ENCODE assay signal across 9 mouse cellular contexts in genomic region chr12:86895703-86896409, GRCm38 (mm10). TPM values are rescaled to one million over a fixed set of nuclear protein-coding genes. Genes with fewer than 3 reads are reported as not detected.
DNase-seq lines count a peak whose midpoint lies in the region; ATAC-seq and TF ChIP-seq lines count a peak whose summit lies in the region.
"Had no signal": no experiment of that assay in that cellular context is flagged by ENCODE, and none has a peak within 500 bp of the region (broad histone marks: within the 10 kb centered on the region; RNA-seq: fewer than 3 reads in every experiment).

No protein-coding gene starts in this region.

- no peak for TF ChIP-seq CTCF in MEL (IDR thresholded peaks at IDR 0.05 in 2 of 3, conservative IDR thresholded peaks at IDR 0.05 in 1 of 3; ENCODE audit: control insufficient read depth in 1 of 3, insufficient read depth in 1 of 3, low read depth in 2 of 3, low read length in 3 of 3, poor library complexity in 1 of 3, severe bottlenecking in 1 of 3)
- no peak for TF ChIP-seq CTCF in heart, postnatal 0 days (IDR thresholded peaks at IDR 0.05; ENCODE audit: low read depth)

- TF ChIP-seq EP300 in MEL (IDR thresholded peaks at IDR 0.05; ENCODE audit: low read depth in 1 of 2, low read length in 2 of 2): no peak
- no peak for TF ChIP-seq EP300 in heart, postnatal 0 days (IDR thresholded peaks at IDR 0.05; ENCODE audit: low read depth)

- TF ChIP-seq POLR2A in MEL (IDR thresholded peaks at IDR 0.05; ENCODE audit: control insufficient read depth in 1 of 2, insufficient read depth in 1 of 2, low read depth in 1 of 2, low read length in 2 of 2, poor library complexity in 1 of 2): no peak

- H3K4me3 ChIP-seq in heart, embryonic 13.5 days: 0 out of 2 replicates have a peak overlapping the region, but pooled peaks have one; percentile 47
- peak overlapping the region; percentile 63 to 71; a peak in 3 of 4 replicates for H3K4me3 ChIP-seq in MEL (ENCODE audit: control insufficient read depth in 1 of 2, insufficient read depth in 1 of 2, low read depth in 2 of 2, low read length in 2 of 2)
- H3K4me3 ChIP-seq in heart, postnatal 0 days (ENCODE audit: low read depth, low read length): no peak overlapping the region; the same call in 1 of the 2 replicates
- peak overlapping the region; percentile 39 for H3K4me3 ChIP-seq in macrophage (ENCODE audit: inconsistent target)

- WGBS in heart, embryonic 13.5 days: 37% methylated on average over 4 of the region's 4 CpGs
- 45% methylated on average over 4 of the region's 4 CpGs for WGBS in heart, postnatal 0 days
- WGBS in macrophage (ENCODE audit: missing documents): 73% methylated on average over 4 of the region's 4 CpGs

- no peak for ATAC-seq in heart, embryonic 13.5 days (ENCODE audit: extremely low read depth, insufficient number of reproducible peaks, low FRiP score, low TSS enrichment)
- ATAC-seq in heart, postnatal 0 days (ENCODE audit: insufficient read depth, low read depth): no peak

- peaks cover 93% of the 10 kb centered on the region for H3K4me1 ChIP-seq in heart, embryonic 13.5 days
- H3K4me1 ChIP-seq in MEL (ENCODE audit: control insufficient read depth in 1 of 2, insufficient read depth in 2 of 2, low read length in 2 of 2): peaks cover 13 to 47% of the 10 kb centered on the region in 2 experiments
- peaks cover 77% of the 10 kb centered on the region for H3K4me1 ChIP-seq in heart, postnatal 0 days (ENCODE audit: control insufficient read depth, insufficient read depth)

- DNase-seq in heart, postnatal 4 days: no peak
- peak; percentile 31 for DNase-seq in MEL (ENCODE audit: low read depth, low spot score)
- DNase-seq in heart, postnatal 0 days (ENCODE audit: low spot score): no peak
- DNase-seq in left cerebral cortex, adult 9 months (ENCODE audit: low spot score in 2 of 2): no peak
- DNase-seq in MN1 (ENCODE audit: low spot score): no peak
- no peak for DNase-seq in thymus, postnatal 0 days (ENCODE audit: low spot score)

- peaks cover 5% of the 10 kb centered on the region for H3K79me2 ChIP-seq in MEL (ENCODE audit: control insufficient read depth, insufficient read depth, low read length, poor library complexity)
- H3K79me2 ChIP-seq in macrophage (ENCODE audit: inconsistent target): peaks cover 51% of the 10 kb centered on the region

- TF ChIP-seq RAD21 in MEL (IDR thresholded peaks at IDR 0.05; ENCODE audit: low read depth, low read length): no peak

- H3K4me2 ChIP-seq in heart, embryonic 13.5 days: peak overlapping the region; percentile 78
- H3K4me2 ChIP-seq in heart, postnatal 0 days (ENCODE audit: low read depth, low read length): peak overlapping the region; percentile 68

- H3K27ac ChIP-seq in heart, embryonic 13.5 days (replicated peaks): peak overlapping the region; percentile 98
- peak overlapping the region; percentile 100 for H3K27ac ChIP-seq in MEL (ENCODE audit: control insufficient read depth, low read depth, low read length)
- H3K27ac ChIP-seq in heart, postnatal 0 days (ENCODE audit: low read depth): peak overlapping the region; percentile 96
- peak overlapping the region; percentile 97 for H3K27ac ChIP-seq in macrophage

- no peaks in the 10 kb centered on the region for H3K9me3 ChIP-seq in heart, embryonic 13.5 days
- no peaks in the 10 kb centered on the region for H3K9me3 ChIP-seq in MEL (replicated peaks; ENCODE audit: insufficient read depth, low read length)
- no peaks in the 10 kb centered on the region for H3K9me3 ChIP-seq in heart, postnatal 0 days (replicated peaks; ENCODE audit: control insufficient read depth, low read length)

- peak overlapping the region; percentile 77 for H3K9ac ChIP-seq in heart, embryonic 13.5 days
- H3K9ac ChIP-seq in MEL (ENCODE audit: control insufficient read depth, low read depth, low read length, poor library complexity, severe bottlenecking): peak overlapping the region; percentile 79
- peak overlapping the region; percentile 15; the same call in 1 of the 2 replicates for H3K9ac ChIP-seq in heart, postnatal 0 days (replicated peaks; ENCODE audit: low read depth, low read length)

- H3K27me3 ChIP-seq in heart, embryonic 13.5 days (replicated peaks): no peaks in the 10 kb centered on the region
- H3K27me3 ChIP-seq in MEL (ENCODE audit: control insufficient read depth in 1 of 2, insufficient read depth in 2 of 2, low read length in 2 of 2): no peaks in the 10 kb centered on the region
- no peaks in the 10 kb centered on the region for H3K27me3 ChIP-seq in heart, postnatal 0 days (ENCODE audit: control insufficient read depth, insufficient read depth, low read length)
- H3K27me3 ChIP-seq: Patski had no signal

- H3K36me3 ChIP-seq in heart, embryonic 13.5 days: no peaks in the 10 kb centered on the region
- peaks cover 0 to 43% of the 10 kb centered on the region in 2 experiments; a peak in 2 of 4 replicates for H3K36me3 ChIP-seq in MEL (ENCODE audit: control insufficient read depth in 1 of 2, insufficient read depth in 2 of 2, low read length in 2 of 2)
- no peaks in the 10 kb centered on the region for H3K36me3 ChIP-seq in heart, postnatal 0 days (replicated peaks; ENCODE audit: control insufficient read depth, insufficient read depth, low read length)
- no peaks in the 10 kb centered on the region for H3K36me3 ChIP-seq in macrophage (ENCODE audit: inconsistent target)

TF ChIP-seq in MEL, 35 proteins besides CTCF, POLR2A, EP300 and RAD21:
- TF ChIP-seq MYB (IDR thresholded peaks at IDR 0.05; ENCODE audit: low read depth, low read length): no peak
- no peak for TF ChIP-seq CHD2 (IDR thresholded peaks at IDR 0.05; ENCODE audit: low read length)
- TF ChIP-seq POLR2AphosphoS5 (IDR thresholded peaks at IDR 0.05; ENCODE audit: borderline replicate concordance, low read depth, low read length): no peak
- no peak for TF ChIP-seq BHLHE40 (IDR thresholded peaks at IDR 0.05; ENCODE audit: borderline replicate concordance, low read depth, low read length)
- no peak for TF ChIP-seq MEF2A (IDR thresholded peaks at IDR 0.05; ENCODE audit: extremely low read depth, insufficient replicate concordance, low read depth, low read length, poor library complexity, severe bottlenecking)
- no peak for TF ChIP-seq ZNF384 (IDR thresholded peaks at IDR 0.05; ENCODE audit: low read depth, low read length)
- TF ChIP-seq GATA1 (IDR thresholded peaks at IDR 0.05; ENCODE audit: low read depth, low read length): no peak
- TF ChIP-seq NRF1 (IDR thresholded peaks at IDR 0.05; ENCODE audit: insufficient read depth, low read depth, low read length, poor library complexity, severe bottlenecking): no peak
- no peak for TF ChIP-seq MYC (IDR thresholded peaks at IDR 0.05; ENCODE audit: low read depth, low read length)
- no peak for TF ChIP-seq TAL1 (IDR thresholded peaks at IDR 0.05; ENCODE audit: low read length)
- TF ChIP-seq E2F4 (IDR thresholded peaks at IDR 0.05; ENCODE audit: borderline replicate concordance, low read depth, low read length): no peak

RNA-seq across cellular contexts. Expression of gene Irf2bpl, which starts 11.3 kb away (rescaled TPM):
- polyA plus RNA-seq in heart, embryonic 13.5 days (2015; fragmentation: Nextera tagmentation; extraction: Ambion mirVana): 32.7 and 34.1 TPM in 2 replicates
- 10 to 100 TPM; 85.8 to 86.2 TPM for total RNA-seq in heart, postnatal 4 days (2021)
- 6.9 and 8.2 TPM in 2 replicates for total RNA-seq in MEL (2012; rRNA removed)
- polyA plus RNA-seq in MEL (2012; ENCODE audit: insufficient read depth in 1 of 2, insufficient read length in 2 of 2, low read depth in 1 of 2, low replicate concordance in 2 of 2, missing spikeins in 1 of 2): 1 to 10 TPM in 1 of 2 experiments, not detected in 1; 8.0 TPM
- total RNA-seq in heart, postnatal 0 days (2014; rRNA removed; ENCODE audit: low replicate concordance): 74.0 and 88.5 TPM in 2 replicates
- 26.4 and 30.0 TPM in 2 replicates for polyA plus RNA-seq in heart, postnatal 0 days (2015; fragmentation: Nextera tagmentation; extraction: Ambion mirVana)
- total RNA-seq in macrophage (2018; cell fraction: chromatin; rRNA removed): 10 to 100 TPM in 5 of 26 experiments, 1 to 10 TPM in 20, under 1 TPM in 1; 0.94 to 14.8 (median 5.9) TPM
- 10 to 100 TPM in 24 of 26 experiments, 1 to 10 TPM in 2; 7.3 to 28.3 (median 21.4) TPM for total RNA-seq in macrophage (2018; cell fraction: cytosol; rRNA removed)
- total RNA-seq in macrophage (2018; cell fraction: nucleus; rRNA removed): 10 to 100 TPM in 24 of 26 experiments, 1 to 10 TPM in 2; 7.2 to 45.6 (median 16.6) TPM
- polyA plus RNA-seq in macrophage (2018): 9.1 to 32.1 TPM (median 10.4 TPM) in 3 replicates
- 13.1 and 15.5 TPM in 2 replicates for polyA plus RNA-seq in thymus, postnatal 0 days (2015; fragmentation: Nextera tagmentation; extraction: Ambion mirVana)

RNA-seq across cellular contexts. Expression of gene Cipc, which starts 51.0 kb away (rescaled TPM):
- polyA plus RNA-seq in heart, embryonic 13.5 days (2015; fragmentation: Nextera tagmentation; extraction: Ambion mirVana): 18.4 and 21.3 TPM in 2 replicates
- 10 to 100 TPM; 34.1 to 39.3 TPM for total RNA-seq in heart, postnatal 4 days (2021)
- total RNA-seq in MEL (2012; rRNA removed): 22.5 and 24.8 TPM in 2 replicates
- 10 to 100 TPM; 27.5 to 98.1 TPM for polyA plus RNA-seq in MEL (2012; ENCODE audit: insufficient read depth in 1 of 2, insufficient read length in 2 of 2, low read depth in 1 of 2, low replicate concordance in 2 of 2, missing spikeins in 1 of 2)
- 26.2 and 41.6 TPM in 2 replicates for total RNA-seq in heart, postnatal 0 days (2014; rRNA removed; ENCODE audit: low replicate concordance)
- polyA plus RNA-seq in heart, postnatal 0 days (2015; fragmentation: Nextera tagmentation; extraction: Ambion mirVana): 18.7 and 20.9 TPM in 2 replicates
- 100 to 1,000 TPM in 24 of 26 experiments, 10 to 100 TPM in 2; 47.8 to 664 (median 256) TPM for total RNA-seq in macrophage (2018; cell fraction: chromatin; rRNA removed)
- total RNA-seq in macrophage (2018; cell fraction: cytosol; rRNA removed): 100 to 1,000 TPM in 9 of 26 experiments, 10 to 100 TPM in 17; 31.9 to 138 (median 77.0) TPM
- total RNA-seq in macrophage (2018; cell fraction: nucleus; rRNA removed): 100 to 1,000 TPM in 20 of 26 experiments, 10 to 100 TPM in 6; 48.7 to 440 (median 191) TPM
- polyA plus RNA-seq in macrophage (2018): 42.6 to 89.8 TPM (median 86.9 TPM) in 3 replicates
- polyA plus RNA-seq in thymus, postnatal 0 days (2015; fragmentation: Nextera tagmentation; extraction: Ambion mirVana): 18.8 and 20.1 TPM in 2 replicates

Comparison
In these comparisons a context has a peak if more than half of its experiments do, and no peak if none do; other contexts are left out.
1. H3K9ac ChIP-seq: peak in every context shown above with its lines; median percentile 79 in MEL; 77 in heart, embryonic 13.5 days; 15 in heart, postnatal 0 days.